Mouse (Mus musculus) urinary bladder, postnatal 10 days (tissue): ENCODE results near the gene Rrp1.
"Not testable (repeated sequence)": the region's sequence is repeated elsewhere in the genome, so short reads cannot be mapped to it uniquely, and the experiment has no call there.

ENCODE experiments used
- DNase-seq: peaks from one replicate; pipeline ENCODE4 v3.0.0; 2022; ENCODE audit warnings: low spot score

The Rrp1 gene

GRCm38 (mm10) chr10:78383567-78383966, 29.3 kb downstream of the Rrp1 start:
- DNase-seq = no peak

- DNase-seq = no peak
Observed at GRCm38 (mm10) chr10:78378516-78378915, 34.3 kb downstream of the Rrp1 start.

- no peak for DNase-seq
Observed at GRCm38 (mm10) chr10:78372681-78373668, 39.9 kb downstream of the Rrp1 start.

GRCm38 (mm10) chr10:78371746-78372145, 41.1 kb downstream of the Rrp1 start:
- DNase-seq = no peak

GRCm38 (mm10) chr10:78367586-78367985, 45.3 kb downstream of the Rrp1 start:
- no peak for DNase-seq

GRCm38 (mm10) chr10:78366851-78367312, 46.0 kb downstream of the Rrp1 start:
- no peak for DNase-seq

GRCm38 (mm10) chr10:78366195-78366834, 46.5 kb downstream of the Rrp1 start:
- no peak for DNase-seq

GRCm38 (mm10) chr10:78365555-78365954, 47.3 kb downstream of the Rrp1 start:
- no peak for DNase-seq

- DNase-seq = no peak
Observed at GRCm38 (mm10) chr10:78364106-78364505, 48.7 kb downstream of the Rrp1 start.

- DNase-seq = no peak
Observed at GRCm38 (mm10) chr10:78363366-78363765, 49.5 kb downstream of the Rrp1 start.

GRCm38 (mm10) chr10:78361951-78362350, 50.9 kb downstream of the Rrp1 start:
- no peak for DNase-seq

- DNase-seq = no peak
Observed at GRCm38 (mm10) chr10:78360290-78360711, 52.5 kb downstream of the Rrp1 start.

- DNase-seq = not testable (repeated sequence)
Observed at GRCm38 (mm10) chr10:78358999-78359398, 53.8 kb downstream of the Rrp1 start.

GRCm38 (mm10) chr10:78358266-78358665, 54.6 kb downstream of the Rrp1 start:
- no peak for DNase-seq

- DNase-seq = no peak
Observed at GRCm38 (mm10) chr10:78357742-78358141, 55.1 kb downstream of the Rrp1 start.

- DNase-seq = no peak
Observed at GRCm38 (mm10) chr10:78355931-78356593, 56.8 kb downstream of the Rrp1 start.

- DNase-seq = no peak
Observed at GRCm38 (mm10) chr10:78353196-78353595, 59.6 kb downstream of the Rrp1 start.

- DNase-seq = no peak
Observed at GRCm38 (mm10) chr10:78352666-78353030, 60.2 kb downstream of the Rrp1 start.

GRCm38 (mm10) chr10:78351887-78352665, 60.8 kb downstream of the Rrp1 start, which contains the start of gene Agpat3:
Agpat3 (minus strand) TSS chr10:78352489.
- peak; percentile 23 for DNase-seq

- no peak for DNase-seq
Observed at GRCm38 (mm10) chr10:78351564-78351886, 61.3 kb downstream of the Rrp1 start.

GRCm38 (mm10) chr10:78350796-78351556, 61.9 kb downstream of the Rrp1 start:
- no peak for DNase-seq
